Mouse (Mus musculus) limb, embryonic 11.5 days (tissue): ENCODE results near the gene Zfp729b. TPM values are rescaled to one million over a fixed set of nuclear protein-coding genes. Genes with fewer than 3 reads are reported as not detected.

Experiments used
- ATAC-seq: fragments of 200-750 bp; cut with Nextera tagmentation; 2 replicates; pipeline ENCODE4 v1.8.0; 2017; ENCODE audit warnings: low read depth; ENCODE audit not compliant: insufficient number of reproducible peaks, low FRiP score, low TSS enrichment
- DNase-seq: peaks from one replicate; pipeline ENCODE4 v3.0.0-alpha.2; 2015; ENCODE audit warnings: low spot score
- H3K27ac ChIP-seq: fragments of 300-500 bp; sonication (generic); replicated peaks from 2 replicates; pipeline ENCODE4 v1.5.1; 2014; ENCODE audit warnings: low read depth, mild to moderate bottlenecking, low read length
- H3K27me3 ChIP-seq: fragments of 300-500 bp; sonication (generic); 2 replicates; pipeline ENCODE4 v1.6.1; 2014; ENCODE audit warnings: mild to moderate bottlenecking, low read length, mixed read lengths; ENCODE audit not compliant: control insufficient read depth, insufficient read depth
- H3K36me3 ChIP-seq: fragments of 300-500 bp; sonication (generic); 2 replicates; pipeline ENCODE4 v1.6.1; 2014; ENCODE audit warnings: mild to moderate bottlenecking, low read length, moderate library complexity, mixed read lengths; ENCODE audit not compliant: control insufficient read depth, insufficient read depth
- H3K4me1 ChIP-seq: fragments of 300-500 bp; sonication (generic); 2 replicates; pipeline ENCODE4 v1.6.1; 2014; ENCODE audit warnings: low read length, mixed read lengths; ENCODE audit not compliant: control insufficient read depth, insufficient read depth
- H3K4me2 ChIP-seq: fragments of 300-500 bp; sonication (generic); 2 replicates; pipeline ENCODE4 v1.6.1; 2014; ENCODE audit warnings: low read depth, mild to moderate bottlenecking, moderate library complexity; ENCODE audit not compliant: severe bottlenecking
- H3K4me3 ChIP-seq: fragments of 300-500 bp; sonication (generic); 2 replicates; pipeline ENCODE4 v1.5.1; 2014; ENCODE audit warnings: low read depth, low read length
- H3K9ac ChIP-seq: fragments of 300-500 bp; sonication (generic); 2 replicates; pipeline ENCODE4 v1.6.1; 2014; ENCODE audit warnings: mild to moderate bottlenecking, low read length
- H3K9me3 ChIP-seq: fragments of 300-500 bp; sonication (generic); 2 replicates; pipeline ENCODE4 v1.6.1; 2016; ENCODE audit warnings: low read length; ENCODE audit not compliant: control insufficient read depth
- WGBS: fragments of 180-500 bp; shearing (Covaris S2); extraction: QIAGEN DNeasy Blood & Tissue Kit; methylation state at CpG from one replicate; pipeline ENCODE4 v1.1.7; 2014; 5-methylcytosine and 5-hydroxymethylcytosine counted together
- polyA plus RNA-seq: library from polyadenylated mRNA; unstranded; fragments of >200 nt; fragmentation: Nextera tagmentation; extraction: Ambion mirVana; gene quantifications from 2 replicates; pipeline ENCODE4 v1.2.1, GENCODE M21; 2014

Gene Zfp729b
- polyA plus RNA-seq, 1 experiment from 2014 or later = 5.1 TPM

DNA sequence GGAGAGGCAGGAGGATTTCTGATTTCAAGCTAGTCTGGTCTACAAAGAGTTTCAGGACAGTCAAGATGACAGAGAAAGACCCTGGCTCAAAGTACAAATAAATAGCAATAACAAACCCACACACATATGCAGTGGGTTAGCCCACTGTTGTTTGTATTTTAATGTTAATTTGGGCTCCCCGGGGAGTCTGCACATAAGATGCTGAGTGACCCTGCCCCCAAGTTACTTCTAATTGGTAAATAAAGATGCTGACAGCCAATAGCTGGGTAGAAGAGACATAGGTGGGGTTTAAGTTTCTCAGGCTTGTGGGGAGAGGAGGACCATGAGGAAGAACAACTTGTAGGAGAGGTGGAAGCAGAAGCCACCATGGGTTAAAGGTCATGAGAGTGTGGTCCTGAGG is 63.6 kb downstream of the Zfp729b start:
- Histone ChIP-seq H3K4me1 (no peaks in the 10 kb centered on the region), H3K27ac (no peak overlapping the region), H3K36me3 (peaks cover 20% of the 10 kb centered on the region), H3K4me3 (no peak overlapping the region), H3K4me2 (no peak overlapping the region), H3K27me3 (no peaks in the 10 kb centered on the region), H3K9ac (no peak overlapping the region), H3K9me3 (no peaks in the 10 kb centered on the region)
- WGBS = 94% methylated on average over 1 of the region's 1 CpGs
- ATAC-seq (no peak), DNase-seq (no peak)

Other genes starting within 250 kb of the Zfp729b start
- gene Gm28044, start 249.2 kb downstream of the Zfp729b start, polyA plus RNA-seq = not detected in 2 replicates
- gene Zfp953, start 249.1 kb downstream of the Zfp729b start, polyA plus RNA-seq = 1.1 and 1.2 TPM in 2 replicates
- gene Gm28041, start 234.0 kb downstream of the Zfp729b start, polyA plus RNA-seq = 0.59 TPM in 1 of 2 replicates, not detected in the other
- gene Zfp456, start 233.9 kb downstream of the Zfp729b start, polyA plus RNA-seq = 1.2 and 1.5 TPM in 2 replicates
- gene Zfp429, start 209.9 kb downstream of the Zfp729b start, polyA plus RNA-seq = 4.3 and 5.4 TPM in 2 replicates
- gene Zfp459, start 188.3 kb downstream of the Zfp729b start, polyA plus RNA-seq = 1.2 and 1.3 TPM in 2 replicates
- gene Zfp874a, start 158.1 kb downstream of the Zfp729b start, polyA plus RNA-seq = 9.5 and 9.7 TPM in 2 replicates
- 1.7 and 2.6 TPM in 2 replicates for gene Zfp874b, start 125.4 kb downstream of the Zfp729b start, polyA plus RNA-seq
- gene Zfp58, start 109.2 kb downstream of the Zfp729b start, polyA plus RNA-seq = 19.5 and 19.6 TPM in 2 replicates
- gene Gm26965, start 83.6 kb downstream of the Zfp729b start, polyA plus RNA-seq = not detected in 2 replicates
- gene Zfp87, start 83.5 kb downstream of the Zfp729b start, polyA plus RNA-seq = 26.8 and 32.8 TPM in 2 replicates
- gene Zfp748, start 55.9 kb downstream of the Zfp729b start, polyA plus RNA-seq = 18.7 and 20.0 TPM in 2 replicates
- not detected in 2 replicates for gene Gm49345, start 28.1 kb upstream of the Zfp729b start, polyA plus RNA-seq
- 2.7 and 3.7 TPM in 2 replicates for gene Zfp729a, start 28.1 kb upstream of the Zfp729b start, polyA plus RNA-seq
- 14.0 and 14.2 TPM in 2 replicates for gene Zfp738, start 77.4 kb upstream of the Zfp729b start, polyA plus RNA-seq
- 4.0 and 4.7 TPM in 2 replicates for gene Zfp65, start 119.5 kb upstream of the Zfp729b start, polyA plus RNA-seq
- gene Zfp85, start 145.5 kb upstream of the Zfp729b start, polyA plus RNA-seq = 5.4 and 7.2 TPM in 2 replicates
- 2.8 and 3.1 TPM in 2 replicates for gene Zfp493, start 170.0 kb upstream of the Zfp729b start, polyA plus RNA-seq
- gene Zfp273, start 204.0 kb upstream of the Zfp729b start, polyA plus RNA-seq = 7.5 and 8.0 TPM in 2 replicates
- gene Gm10037, start 221.4 kb upstream of the Zfp729b start, polyA plus RNA-seq = 2.7 and 2.9 TPM in 2 replicates